Mouse (Mus musculus): ENCODE results near the gene Gabra2. TPM values are rescaled to one million over a fixed set of nuclear protein-coding genes. Genes with fewer than 3 reads are reported as not detected.

The Gabra2 gene
- 1.0 and 1.2 TPM in 2 replicates for polyA plus RNA-seq (2015; fragmentation: Nextera tagmentation; extraction: Ambion mirVana)

GRCm38 (mm10) chr5:71095725-71096607, at the start of gene Gabra2:
Gene Gabra2, minus strand, starts transcription at chr5:71095849.
- H3K27ac ChIP-seq = no peak within 1 kb of the TSS
- no peaks in the 10 kb centered on the region for H3K4me1 ChIP-seq (replicated peaks; ENCODE audit: insufficient read depth, low read length)
- H3K9me3 ChIP-seq (replicated peaks; ENCODE audit: low read length) = no peaks in the 10 kb centered on the region
- DNase-seq (ENCODE audit: low spot score) (peak; percentile 7), ATAC-seq (replicated peaks; ENCODE audit: low FRiP score, low read depth) (peak; percentile 77)
- H3K4me3 ChIP-seq (replicated peaks; ENCODE audit: low read depth, low read length) = peak within 1 kb of the TSS; percentile 51
- H3K36me3 ChIP-seq (ENCODE audit: insufficient read depth, low read length) = no peaks in the 10 kb centered on the region
- TF ChIP-seq CTCF (IDR thresholded peaks at IDR 0.05; ENCODE audit: low read depth) = 0 out of 2 replicates have a peak, but pooled peaks have one; percentile 7
- under 1% methylated on average over 51 of the region's 55 CpGs for WGBS
- peaks cover 11% of the 10 kb centered on the region; the same call in 1 of the 2 replicates for H3K27me3 ChIP-seq (ENCODE audit: insufficient read depth, low read length)
- peak within 1 kb of the TSS; percentile 37; the same call in 1 of the 2 replicates for H3K9ac ChIP-seq (ENCODE audit: low read depth, low read length)
- H3K4me2 ChIP-seq (ENCODE audit: low read length) = peak within 1 kb of the TSS; percentile 95

DNA sequence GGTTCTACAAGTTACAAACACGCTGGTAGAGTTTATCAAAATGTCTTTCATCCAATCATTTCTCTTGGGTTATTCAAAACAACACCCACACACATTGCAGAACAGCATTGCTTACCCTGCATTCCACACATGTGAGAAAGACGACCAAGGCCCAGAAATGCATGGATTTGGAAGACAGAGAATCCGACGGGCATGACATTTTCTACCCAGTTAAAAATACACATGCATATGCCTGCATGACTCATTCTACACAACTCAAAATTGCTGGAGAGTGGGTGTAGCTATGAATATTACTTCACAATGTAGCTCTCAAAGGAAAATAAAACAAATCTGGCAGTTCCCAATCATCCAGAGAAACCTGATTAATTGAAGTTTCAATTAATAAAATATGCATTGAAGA, 41.0 kb upstream of the Gabra2 start:
- H3K27me3 ChIP-seq (ENCODE audit: insufficient read depth, low read length) = no peaks in the 10 kb centered on the region
- DNase-seq (ENCODE audit: low spot score) (no peak), ATAC-seq (replicated peaks; ENCODE audit: low FRiP score, low read depth) (no peak)
- H3K4me1 ChIP-seq (replicated peaks; ENCODE audit: insufficient read depth, low read length) = no peaks in the 10 kb centered on the region
- no peak overlapping the region for H3K27ac ChIP-seq
- WGBS = 73% methylated on average over 4 of the region's 4 CpGs
- H3K4me2 ChIP-seq (ENCODE audit: low read length) = no peak overlapping the region
- no peak for TF ChIP-seq CTCF (IDR thresholded peaks at IDR 0.05; ENCODE audit: low read depth)
- H3K36me3 ChIP-seq (ENCODE audit: insufficient read depth, low read length) = no peaks in the 10 kb centered on the region
- H3K9ac ChIP-seq (ENCODE audit: low read depth, low read length) = no peak overlapping the region
- H3K4me3 ChIP-seq (replicated peaks; ENCODE audit: low read depth, low read length) = no peak overlapping the region
- no peaks in the 10 kb centered on the region for H3K9me3 ChIP-seq (replicated peaks; ENCODE audit: low read length)

DNA sequence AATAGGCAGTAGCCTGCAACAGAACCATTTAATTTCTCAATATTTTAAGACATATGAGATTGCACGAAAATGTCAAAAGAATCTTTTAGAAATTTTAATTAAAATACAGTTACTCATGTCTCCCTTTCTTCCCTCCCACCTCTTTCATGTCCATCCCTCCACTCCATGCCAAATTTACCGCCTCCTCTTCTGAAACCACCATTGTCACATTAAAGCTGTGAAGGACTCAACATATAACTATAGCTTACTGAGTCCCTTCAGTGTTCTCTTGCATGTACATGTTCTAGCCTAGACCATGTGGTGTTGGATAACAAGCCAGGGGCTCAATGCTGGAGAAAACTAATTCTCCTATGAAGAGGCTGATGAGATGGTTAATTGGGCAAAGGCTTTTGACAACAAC, 40.2 kb upstream of the Gabra2 start:
- no peak for DNase-seq (ENCODE audit: low spot score)
- no peak for TF ChIP-seq CTCF (IDR thresholded peaks at IDR 0.05; ENCODE audit: low read depth)
- H3K4me3 ChIP-seq (replicated peaks; ENCODE audit: low read depth, low read length) = no peak overlapping the region
- H3K4me2 ChIP-seq (ENCODE audit: low read length) = no peak overlapping the region
- 78% methylated on average over 2 of the region's 2 CpGs for WGBS
- H3K9ac ChIP-seq (ENCODE audit: low read depth, low read length) = no peak overlapping the region
- H3K27ac ChIP-seq = no peak overlapping the region
- no peaks in the 10 kb centered on the region for H3K9me3 ChIP-seq (replicated peaks; ENCODE audit: low read length)
- H3K27me3 ChIP-seq (ENCODE audit: insufficient read depth, low read length) = no peaks in the 10 kb centered on the region
- no peaks in the 10 kb centered on the region for H3K4me1 ChIP-seq (replicated peaks; ENCODE audit: insufficient read depth, low read length)
- H3K36me3 ChIP-seq (ENCODE audit: insufficient read depth, low read length) = no peaks in the 10 kb centered on the region
- ATAC-seq (replicated peaks; ENCODE audit: low FRiP score, low read depth) = no peak

DNA sequence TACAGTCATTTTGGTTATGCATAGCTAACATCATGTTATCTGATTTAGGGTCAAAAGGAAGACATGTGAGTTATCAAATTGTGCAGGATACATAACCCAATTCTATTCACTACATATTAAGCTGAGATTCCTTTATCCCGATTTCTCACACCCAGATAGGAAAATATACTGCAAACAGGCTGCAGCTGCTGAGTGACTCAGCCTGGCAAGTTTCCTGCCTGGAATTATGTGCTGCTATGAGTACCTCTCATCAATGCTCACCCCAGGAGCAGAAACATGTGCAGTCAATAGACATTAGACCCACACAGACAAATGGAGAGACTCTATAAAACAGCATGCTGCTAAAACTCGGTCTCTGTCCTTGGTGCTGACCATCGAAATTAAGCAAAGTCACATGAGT, 32.1 kb upstream of the Gabra2 start:
- ATAC-seq (replicated peaks; ENCODE audit: low FRiP score, low read depth) = no peak
- no peak for TF ChIP-seq CTCF (IDR thresholded peaks at IDR 0.05; ENCODE audit: low read depth)
- 67% methylated on average over 3 of the region's 3 CpGs for WGBS
- no peaks in the 10 kb centered on the region for H3K36me3 ChIP-seq (ENCODE audit: insufficient read depth, low read length)
- peak; percentile 5 for DNase-seq (ENCODE audit: low spot score)
- H3K4me2 ChIP-seq (ENCODE audit: low read length) = no peak overlapping the region
- no peaks in the 10 kb centered on the region for H3K9me3 ChIP-seq (replicated peaks; ENCODE audit: low read length)
- H3K9ac ChIP-seq (ENCODE audit: low read depth, low read length) = no peak overlapping the region
- no peak overlapping the region for H3K4me3 ChIP-seq (replicated peaks; ENCODE audit: low read depth, low read length)
- H3K4me1 ChIP-seq (replicated peaks; ENCODE audit: insufficient read depth, low read length) = no peaks in the 10 kb centered on the region
- no peaks in the 10 kb centered on the region for H3K27me3 ChIP-seq (ENCODE audit: insufficient read depth, low read length)
- H3K27ac ChIP-seq = no peak overlapping the region

DNA sequence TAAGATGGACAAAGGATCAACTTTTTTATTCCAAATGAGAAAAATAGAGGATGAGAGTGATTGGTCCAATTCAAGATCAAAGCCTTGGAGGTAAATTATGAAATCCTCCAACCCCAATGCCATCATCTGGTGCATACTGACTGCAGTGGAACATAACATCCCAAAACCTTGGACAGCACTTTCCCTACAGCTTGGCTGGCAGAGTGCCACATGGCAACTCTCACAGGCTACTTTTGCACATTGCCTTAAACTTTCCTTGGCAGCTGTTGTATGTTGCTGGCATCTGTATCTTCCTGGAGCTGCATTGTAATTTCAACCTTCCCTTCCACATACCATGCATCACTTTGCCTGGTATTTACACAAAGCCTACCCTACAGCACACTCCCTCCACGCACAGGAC, 19.6 kb upstream of the Gabra2 start:
- no peak overlapping the region for H3K4me3 ChIP-seq (replicated peaks; ENCODE audit: low read depth, low read length)
- no peak for DNase-seq (ENCODE audit: low spot score)
- no peaks in the 10 kb centered on the region for H3K9me3 ChIP-seq (replicated peaks; ENCODE audit: low read length)
- H3K36me3 ChIP-seq (ENCODE audit: insufficient read depth, low read length) = no peaks in the 10 kb centered on the region
- H3K27ac ChIP-seq = no peak overlapping the region
- ATAC-seq (replicated peaks; ENCODE audit: low FRiP score, low read depth) = no peak
- H3K27me3 ChIP-seq (ENCODE audit: insufficient read depth, low read length) = no peaks in the 10 kb centered on the region
- no peak for TF ChIP-seq CTCF (IDR thresholded peaks at IDR 0.05; ENCODE audit: low read depth)
- no peak overlapping the region for H3K9ac ChIP-seq (ENCODE audit: low read depth, low read length)
- no peak overlapping the region for H3K4me2 ChIP-seq (ENCODE audit: low read length)
- 70% methylated on average over 1 of the region's 1 CpGs for WGBS
- H3K4me1 ChIP-seq (replicated peaks; ENCODE audit: insufficient read depth, low read length) = no peaks in the 10 kb centered on the region

DNA sequence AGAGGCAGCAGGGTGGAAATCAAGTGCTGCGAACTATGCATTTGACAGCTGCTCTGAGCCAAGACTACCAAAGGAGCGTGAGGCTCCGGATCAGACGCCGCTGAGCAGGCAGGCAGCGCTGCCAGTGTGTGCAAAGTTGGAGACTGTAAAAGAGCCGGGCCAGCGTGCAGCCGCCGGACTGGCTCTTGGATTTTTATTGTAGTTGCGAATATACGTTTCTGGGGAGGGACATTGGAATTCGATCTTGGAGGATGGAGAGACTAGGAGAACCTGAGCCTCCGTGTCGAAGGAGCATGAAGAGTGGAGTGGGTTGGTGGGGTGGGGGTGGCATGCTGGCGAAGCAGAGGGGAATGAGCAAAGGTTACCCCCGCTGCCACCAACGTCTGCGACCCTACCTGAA, 469 bp downstream of the Gabra2 start:
- peak overlapping the region; percentile 95 for H3K4me2 ChIP-seq (ENCODE audit: low read length)
- H3K9me3 ChIP-seq (replicated peaks; ENCODE audit: low read length) = no peaks in the 10 kb centered on the region
- H3K36me3 ChIP-seq (ENCODE audit: insufficient read depth, low read length) = no peaks in the 10 kb centered on the region
- DNase-seq (ENCODE audit: low spot score) (peak; percentile 18), ATAC-seq (replicated peaks; ENCODE audit: low FRiP score, low read depth) (no peak)
- no peak for TF ChIP-seq CTCF (IDR thresholded peaks at IDR 0.05; ENCODE audit: low read depth)
- WGBS = under 1% methylated on average over 19 of the region's 19 CpGs
- peaks cover 11% of the 10 kb centered on the region; the same call in 1 of the 2 replicates for H3K27me3 ChIP-seq (ENCODE audit: insufficient read depth, low read length)
- no peak overlapping the region for H3K9ac ChIP-seq (ENCODE audit: low read depth, low read length)
- H3K27ac ChIP-seq = no peak overlapping the region
- H3K4me3 ChIP-seq (replicated peaks; ENCODE audit: low read depth, low read length) = peak overlapping the region; percentile 51
- H3K4me1 ChIP-seq (replicated peaks; ENCODE audit: insufficient read depth, low read length) = no peaks in the 10 kb centered on the region
